Mouse (Mus musculus) testis, adult 2 months (tissue): Measurements from ENCODE around the gene Gna13.

Source experiments
- CTCF ChIP-seq: fragments of 200-500 bp; IDR thresholded peaks from 2 replicates; pipeline ENCODE4 v1.5.1; 2012; ENCODE audit warnings: low read depth, mild to moderate bottlenecking, inconsistent platforms, low read length, moderate library complexity; ENCODE audit not compliant: control insufficient read depth, insufficient read depth, insufficient replicate concordance
- POLR2A ChIP-seq: fragments of 200-500 bp; IDR thresholded peaks from 2 replicates; pipeline ENCODE4 v1.6.1; 2012; ENCODE audit warnings: low read depth, mild to moderate bottlenecking, inconsistent platforms, low read length, moderate library complexity; ENCODE audit not compliant: control insufficient read depth

DNA sequence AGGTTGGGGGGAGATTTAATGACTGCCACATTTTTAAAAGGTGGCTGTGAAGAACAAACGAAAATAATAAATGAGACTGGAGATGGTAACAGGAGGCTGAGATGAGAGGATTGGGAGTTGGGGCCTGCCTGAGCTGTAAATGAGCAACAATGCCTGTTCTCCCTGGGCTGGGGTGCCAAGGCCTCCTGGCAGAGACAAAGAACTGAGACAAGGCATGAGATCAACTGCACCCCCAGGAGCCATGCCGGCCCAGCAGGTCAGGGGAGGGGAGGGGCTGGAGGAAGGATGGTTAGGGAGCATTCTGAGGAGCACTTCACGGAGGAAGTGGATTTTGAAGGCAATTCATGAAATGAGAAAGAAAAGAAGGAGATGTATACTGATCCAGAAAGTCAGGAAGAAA is 35.2 kb upstream of the Gna13 start:
- no peak for TF ChIP-seq POLR2A
- TF ChIP-seq CTCF = no peak
